Mouse (Mus musculus) liver, embryonic 14.5 days (tissue): ENCODE results near the gene Ppp5c.

Experiments
- CTCF ChIP-seq: IDR thresholded peaks from 2 replicates; pipeline ENCODE4 v1.5.1; 2016; ENCODE audit warnings: antibody characterized with exemption, low read depth, control low read depth
- EP300 ChIP-seq: IDR thresholded peaks from 2 replicates; pipeline ENCODE4 v1.6.1; 2016; ENCODE audit warnings: antibody characterized with exemption, low read depth

DNA sequence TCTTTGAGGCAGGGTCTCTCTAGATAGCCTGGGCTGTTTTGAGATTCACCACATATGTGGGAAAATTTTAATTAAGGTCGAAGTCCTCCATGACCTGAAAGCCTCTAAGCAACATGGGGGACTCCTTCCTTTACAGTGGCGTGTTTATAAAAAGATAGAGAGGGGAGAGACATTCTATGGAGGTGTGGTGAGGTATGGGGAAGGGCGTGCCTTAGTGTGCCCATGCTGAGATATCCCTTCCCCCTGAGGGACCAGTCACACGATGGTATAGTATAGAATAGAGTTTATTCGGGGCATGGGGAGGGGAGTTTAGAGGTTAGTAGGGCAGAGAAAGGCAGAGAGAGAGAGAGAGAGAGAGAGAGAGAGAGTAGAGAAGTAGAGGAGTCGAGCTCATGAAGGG lies 49.6 kb downstream of the Ppp5c start:
- TF ChIP-seq CTCF (no peak), EP300 (no peak)
